Mouse (Mus musculus): ENCODE data around the gene Cpa5.

Gene Cpa5

DNA sequence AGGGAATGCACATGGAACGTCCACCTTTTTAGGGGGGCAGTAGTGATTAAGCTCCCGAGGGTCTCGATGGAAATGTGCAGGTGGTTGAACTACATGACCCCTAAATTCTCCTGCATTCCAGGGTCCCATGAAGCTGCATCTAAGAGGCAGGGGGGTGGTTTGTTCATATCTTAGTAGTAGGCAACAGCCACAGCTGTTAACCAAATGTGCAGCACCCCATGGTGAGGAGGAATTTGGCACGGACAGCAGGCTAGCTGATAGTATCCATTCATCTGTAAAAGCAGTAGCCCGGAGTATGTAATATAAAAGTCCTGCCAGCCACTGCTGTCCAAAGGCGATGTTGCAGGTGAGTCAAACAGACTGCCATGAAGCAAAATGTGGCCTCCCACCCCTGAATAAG is 34.6 kb downstream of the Cpa5 start:
- no peak for DNase-seq

- DNase-seq, result no peak
Observed at GRCm38 (mm10) chr6:30649651-30650296, 39.0 kb downstream of the Cpa5 start.

DNA sequence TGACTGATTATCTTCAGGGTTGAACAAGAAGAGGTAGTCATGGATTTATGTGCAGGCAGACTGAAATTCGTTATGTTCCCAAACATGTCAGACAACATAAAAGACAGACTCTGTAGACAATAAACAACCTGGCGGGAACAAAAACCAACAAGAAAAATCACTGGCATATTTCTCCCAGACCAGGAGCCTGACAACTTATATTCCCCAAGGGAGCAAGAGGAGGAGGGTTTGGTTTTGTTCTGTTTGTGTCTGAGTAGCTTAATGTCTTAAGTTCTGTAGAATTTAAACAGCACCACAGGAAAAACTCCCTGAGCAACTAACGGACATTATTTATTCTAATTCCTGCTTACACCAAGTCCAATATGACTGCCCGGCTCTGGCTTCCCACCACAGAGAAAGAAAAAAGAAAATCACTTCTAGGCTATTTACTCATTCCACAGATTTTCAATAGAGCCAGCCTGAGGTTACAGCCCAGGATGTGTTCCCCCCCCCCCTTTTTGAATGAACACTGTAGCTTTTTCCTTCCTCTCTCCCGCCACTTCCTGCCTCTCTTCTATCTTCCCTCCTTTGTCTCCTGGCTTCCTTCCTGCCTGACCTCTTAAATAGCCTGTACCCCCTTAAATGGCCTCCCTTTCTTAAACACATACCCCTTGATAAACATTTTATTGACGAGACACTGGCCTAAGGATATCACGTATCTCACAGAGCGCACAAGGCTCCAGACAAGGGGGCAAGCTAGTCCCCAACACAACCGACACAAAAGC is 41.8 kb downstream of the Cpa5 start:
- DNase-seq, result no peak

- no peak for DNase-seq
Observed at GRCm38 (mm10) chr6:30653518-30653917, 42.7 kb downstream of the Cpa5 start.

GRCm38 (mm10) chr6:30654402-30654859 is 43.6 kb downstream of the Cpa5 start:
- no peak for DNase-seq

DNA sequence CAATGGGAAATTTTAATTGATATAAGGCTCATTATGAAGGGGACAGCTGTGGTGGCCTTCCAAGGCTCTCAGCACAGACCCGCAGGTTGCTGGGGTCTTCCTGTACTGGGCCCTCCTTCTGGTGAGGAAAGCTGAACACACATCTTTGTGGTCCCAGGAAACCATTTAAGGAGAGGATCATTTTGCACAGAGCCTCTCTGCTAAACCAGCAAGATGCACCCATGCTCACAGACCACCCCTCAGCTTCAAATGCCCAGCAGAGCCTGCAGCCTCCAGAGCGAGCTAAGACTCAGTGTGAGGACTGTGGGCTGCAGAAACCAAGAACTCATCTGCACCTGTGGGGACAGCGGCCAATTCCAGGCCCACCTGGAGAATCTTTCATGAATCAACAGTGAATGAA is 44.1 kb downstream of the Cpa5 start:
- no peak for DNase-seq

DNA sequence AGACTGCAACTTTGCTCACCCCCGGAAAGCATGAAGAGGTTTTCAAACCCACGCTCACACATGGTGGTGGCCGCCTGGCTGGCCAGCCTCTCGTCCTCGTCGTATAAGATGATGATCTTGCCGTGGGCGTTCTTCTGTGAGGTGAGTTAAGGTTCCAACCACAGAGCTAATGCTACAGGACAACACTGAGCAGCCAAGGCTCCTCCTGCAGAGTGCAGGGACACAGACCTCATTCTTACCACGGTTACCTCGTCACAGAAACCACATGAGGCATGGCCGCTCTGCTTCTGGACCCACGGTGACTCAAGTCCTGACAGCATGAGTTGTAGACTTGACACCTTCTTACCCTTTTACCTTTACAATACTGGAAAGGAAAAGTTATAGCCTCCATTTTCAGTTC is 46.5 kb downstream of the Cpa5 start:
- DNase-seq, result no peak

DNA sequence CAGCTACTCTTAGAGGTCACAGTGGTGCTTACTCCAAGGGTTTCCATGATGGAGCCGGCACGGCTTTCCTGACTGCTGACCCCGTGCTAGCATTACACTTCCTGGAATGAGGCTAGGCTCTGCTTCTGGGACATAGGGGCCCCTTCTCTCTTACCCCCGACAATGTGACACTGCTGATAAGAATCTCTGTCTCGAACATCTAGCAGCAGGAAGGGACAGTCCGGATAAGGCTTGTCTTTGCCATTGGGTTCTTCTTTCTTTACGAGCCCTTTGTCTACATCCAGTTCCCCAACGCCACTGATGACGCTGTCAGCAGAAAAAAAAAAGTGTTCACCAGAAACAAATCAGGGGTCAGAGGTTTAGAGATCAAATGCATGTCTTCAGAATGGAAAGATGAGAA is 47.8 kb downstream of the Cpa5 start:
- DNase-seq, result no peak

DNA sequence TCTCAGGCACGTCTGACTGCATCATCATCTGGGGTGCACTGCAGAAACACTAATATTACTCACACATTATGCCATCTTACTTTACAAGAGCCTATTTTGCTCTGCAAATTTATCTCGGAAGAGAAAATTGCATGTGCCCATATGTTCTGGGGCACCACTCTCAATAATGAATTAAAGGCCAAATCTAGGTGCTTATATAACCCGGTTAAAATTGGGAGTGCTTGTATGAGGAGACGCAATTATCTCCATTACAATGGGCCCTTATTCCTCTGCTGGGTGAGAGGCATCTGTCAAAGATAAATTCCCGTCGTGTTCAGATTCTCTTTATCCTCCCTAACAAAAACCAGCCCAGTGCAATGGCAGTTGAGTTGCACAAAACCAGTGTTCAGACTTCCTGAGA is 54.0 kb downstream of the Cpa5 start:
- DNase-seq, result no peak

GRCm38 (mm10) chr6:30665296-30665695 is 54.5 kb downstream of the Cpa5 start:
- DNase-seq, result no peak

DNA sequence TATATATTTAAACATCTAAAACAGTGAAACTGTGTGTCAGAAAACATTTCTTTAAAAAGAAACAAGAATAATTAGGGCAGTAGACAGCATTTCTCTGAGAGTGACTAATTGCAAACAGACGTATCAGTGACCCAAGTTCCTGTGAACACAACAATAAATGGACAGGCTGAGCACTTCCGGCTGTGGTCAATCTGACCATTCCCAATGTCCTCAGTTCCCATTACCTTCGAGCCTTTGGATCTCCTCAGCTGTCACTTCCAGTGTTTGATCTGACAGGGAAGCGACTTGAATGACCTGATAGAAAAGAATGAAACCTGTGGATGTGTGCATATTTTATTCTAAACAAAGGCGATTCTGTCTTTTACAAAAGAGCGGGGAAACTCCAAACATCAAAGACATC is 55.2 kb downstream of the Cpa5 start:
- DNase-seq, result no peak

- DNase-seq, result no peak
Observed at GRCm38 (mm10) chr6:30667585-30667984, 56.8 kb downstream of the Cpa5 start.

GRCm38 (mm10) chr6:30671696-30672095 is 60.9 kb downstream of the Cpa5 start:
- DNase-seq, result no peak

- DNase-seq, result no peak
Observed at GRCm38 (mm10) chr6:30673764-30674561, 63.2 kb downstream of the Cpa5 start.

DNA sequence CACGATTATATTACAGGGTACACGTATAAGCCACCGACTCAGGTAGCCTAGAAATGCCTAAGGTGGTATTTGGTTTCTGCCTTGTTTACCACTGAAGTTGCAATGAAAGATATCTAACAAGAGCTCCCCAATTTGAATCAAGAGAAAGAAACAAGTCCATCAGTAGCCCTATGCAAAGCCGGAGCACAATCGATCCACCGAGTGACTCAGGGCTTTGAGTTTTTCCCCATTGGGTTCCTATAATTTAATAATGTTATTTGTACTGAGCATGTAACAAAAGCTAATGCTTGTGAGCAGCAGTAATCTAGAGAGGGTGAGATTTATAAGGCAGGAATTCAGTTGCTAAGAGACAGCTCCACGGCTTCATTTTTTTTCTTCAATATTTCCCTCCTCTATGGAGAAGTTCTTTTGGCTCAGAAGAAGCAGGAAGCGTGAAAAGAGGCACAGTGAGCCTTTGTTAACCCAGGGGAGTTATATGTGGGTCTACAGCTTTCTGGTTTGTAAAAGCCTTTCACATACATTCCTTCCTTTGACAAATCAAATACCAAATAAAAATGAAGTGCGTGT is 64.0 kb downstream of the Cpa5 start:
- no peak for DNase-seq

DNA sequence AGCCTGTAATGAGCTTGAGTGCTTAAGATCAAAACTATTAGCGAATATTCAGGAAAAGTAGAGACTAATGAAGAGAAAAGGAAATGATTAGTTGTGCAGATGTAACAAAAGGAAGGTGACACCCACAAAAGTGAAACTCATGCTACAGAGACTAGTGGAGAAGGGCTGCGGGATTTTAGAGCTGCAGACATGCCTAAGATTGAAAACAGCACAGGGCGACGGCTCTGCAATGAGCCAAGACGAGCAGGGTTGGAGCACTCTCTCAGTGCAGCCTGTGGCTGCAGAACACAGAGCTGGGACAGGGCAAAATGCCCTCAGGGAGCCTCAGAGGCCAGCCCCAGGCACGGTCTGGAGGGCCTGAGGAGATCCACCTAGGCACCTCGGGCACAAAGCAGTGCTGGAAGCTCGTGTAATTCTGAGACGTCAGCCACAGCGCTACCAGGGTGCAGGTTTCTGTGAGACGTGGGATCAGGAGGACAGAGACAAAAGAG is 64.5 kb downstream of the Cpa5 start:
- no peak for DNase-seq

GRCm38 (mm10) chr6:30676506-30676905 is 65.7 kb downstream of the Cpa5 start:
- no peak for DNase-seq

DNA sequence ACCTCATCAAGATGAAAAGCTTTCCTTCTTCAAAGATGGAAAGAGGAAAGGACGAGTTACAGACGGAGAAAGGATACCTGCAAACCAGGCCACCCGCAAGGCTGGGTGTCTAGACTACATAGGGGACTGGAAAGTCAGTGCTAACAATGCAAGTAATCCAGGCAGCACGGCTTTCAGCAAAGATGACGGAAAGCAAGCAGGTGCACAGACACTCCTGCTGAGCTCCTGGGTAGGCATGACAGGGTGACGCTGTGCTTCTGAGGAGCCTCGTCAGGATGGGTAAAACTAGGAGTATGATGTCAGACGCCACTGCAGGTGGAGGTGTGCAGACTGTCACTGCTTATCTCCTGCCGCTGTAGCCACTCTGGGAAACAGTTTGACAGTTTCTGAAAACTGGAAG is 66.8 kb downstream of the Cpa5 start:
- DNase-seq, result no peak

GRCm38 (mm10) chr6:30678482-30678881 is 67.7 kb downstream of the Cpa5 start:
- no peak for DNase-seq

DNA sequence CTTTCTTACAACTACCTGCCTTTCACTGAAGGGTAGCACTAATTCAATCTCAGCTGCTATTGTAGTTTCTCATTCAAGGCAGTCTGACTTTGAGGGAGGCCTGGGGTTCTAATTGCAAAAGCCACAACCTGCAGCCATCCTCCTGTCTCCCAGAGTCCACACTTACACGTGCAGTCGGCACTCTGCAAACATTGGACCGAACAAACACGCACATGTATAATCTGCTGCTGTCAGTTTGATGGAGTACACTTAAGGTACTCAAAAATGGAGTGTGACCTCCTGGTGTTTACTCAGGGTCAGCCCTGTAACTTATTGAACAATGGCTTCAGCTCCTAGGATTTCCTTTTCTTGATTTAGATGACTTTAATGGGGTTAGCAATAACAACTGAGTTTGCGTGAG is 68.8 kb downstream of the Cpa5 start:
- DNase-seq, result no peak

DNA sequence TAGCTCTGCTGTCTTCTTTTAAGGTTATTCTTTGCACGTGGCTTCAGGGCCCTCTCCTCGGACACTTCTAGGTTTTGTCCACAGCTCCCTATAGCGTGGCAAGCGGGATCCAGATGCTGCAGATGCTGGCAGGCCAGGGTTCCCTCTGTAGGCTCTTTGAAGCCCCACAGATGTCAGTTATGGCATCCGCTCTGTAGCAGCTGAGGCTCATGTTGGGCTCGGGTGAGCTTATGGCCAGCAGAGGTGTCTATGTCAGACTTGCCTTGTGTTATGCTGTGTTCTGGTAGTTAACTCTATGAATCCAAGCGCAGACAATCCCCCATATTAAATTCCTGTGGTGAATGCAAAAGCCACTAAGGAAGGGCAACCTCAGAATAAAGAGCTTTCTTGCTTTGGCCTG is 69.6 kb downstream of the Cpa5 start:
- no peak for DNase-seq

All from cerebellum, adult 8-10 months (tissue).